Mouse (Mus musculus): ENCODE data around the gene Cbarp.

DNA sequence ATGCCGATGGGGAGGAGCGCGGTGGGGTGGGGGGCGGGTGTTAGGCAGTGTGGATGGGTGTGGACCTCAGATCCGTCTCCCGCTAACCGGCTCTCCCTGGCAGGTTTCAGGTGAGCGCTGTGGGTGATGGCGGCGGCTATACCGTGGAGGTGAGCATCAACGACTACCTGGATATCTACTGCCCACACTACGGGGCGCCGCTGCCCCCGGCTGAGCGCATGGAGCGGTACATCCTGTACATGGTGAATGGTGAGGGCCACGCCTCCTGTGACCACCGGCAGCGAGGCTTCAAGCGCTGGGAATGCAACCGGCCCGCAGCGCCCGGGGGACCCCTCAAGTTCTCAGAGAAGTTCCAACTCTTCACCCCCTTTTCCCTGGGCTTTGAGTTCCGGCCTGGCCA is 46.0 kb upstream of the Cbarp start:
- TF ChIP-seq POLR2AphosphoS5 (IDR thresholded peaks at IDR 0.05; ENCODE audit: insufficient replicate concordance, low read depth, low read length): no peak
- no peak for TF ChIP-seq GATA2 (IDR thresholded peaks at IDR 0.05; ENCODE audit: borderline replicate concordance, low read depth, low read length)
- TF ChIP-seq CTCF (IDR thresholded peaks at IDR 0.05; ENCODE audit: low read depth, low read length): no peak
- no peak for TF ChIP-seq TAL1 (conservative IDR thresholded peaks at IDR 0.05; ENCODE audit: low read depth, low read length)

All from G1E (cell line).